Mouse (Mus musculus): ENCODE measurements around the gene Rapgefl1. TPM values are rescaled to one million over a fixed set of nuclear protein-coding genes. Genes with fewer than 3 reads are reported as not detected.

Gene Rapgefl1
- polyA plus RNA-seq, 1 experiment from 2014 or later = 0.21 TPM

Other genes starting within 250 kb of the Rapgefl1 start
- gene Ormdl3, start 249.4 kb upstream of the Rapgefl1 start, polyA plus RNA-seq (2016; fragmentation: Nextera tagmentation; extraction: Ambion mirVana) = 44.2 and 44.3 TPM in 2 replicates
- gene Lrrc3c, start 238.5 kb upstream of the Rapgefl1 start, polyA plus RNA-seq (2016; fragmentation: Nextera tagmentation; extraction: Ambion mirVana) = not detected in 2 replicates
- gene Gm12355, start 211.1 kb upstream of the Rapgefl1 start, polyA plus RNA-seq (2016; fragmentation: Nextera tagmentation; extraction: Ambion mirVana) = 0.87 and 0.96 TPM in 2 replicates
- not detected in 2 replicates for gene Gsdma3, start 210.4 kb upstream of the Rapgefl1 start, polyA plus RNA-seq (2016; fragmentation: Nextera tagmentation; extraction: Ambion mirVana)
- not detected in 2 replicates for gene Gsdma2, start 190.0 kb upstream of the Rapgefl1 start, polyA plus RNA-seq (2016; fragmentation: Nextera tagmentation; extraction: Ambion mirVana)
- not detected in 2 replicates for gene Gsdma, start 172.4 kb upstream of the Rapgefl1 start, polyA plus RNA-seq (2016; fragmentation: Nextera tagmentation; extraction: Ambion mirVana)
- 201 and 202 TPM in 2 replicates for gene Psmd3, start 154.2 kb upstream of the Rapgefl1 start, polyA plus RNA-seq (2016; fragmentation: Nextera tagmentation; extraction: Ambion mirVana)
- not detected in 2 replicates for gene Csf3, start 135.5 kb upstream of the Rapgefl1 start, polyA plus RNA-seq (2016; fragmentation: Nextera tagmentation; extraction: Ambion mirVana)
- gene Med24, start 107.3 kb upstream of the Rapgefl1 start, polyA plus RNA-seq (2016; fragmentation: Nextera tagmentation; extraction: Ambion mirVana) = 42.0 and 43.7 TPM in 2 replicates
- 13.0 and 13.3 TPM in 2 replicates for gene Thra, start 96.1 kb upstream of the Rapgefl1 start, polyA plus RNA-seq (2016; fragmentation: Nextera tagmentation; extraction: Ambion mirVana)
- gene Nr1d1, start 61.5 kb upstream of the Rapgefl1 start, polyA plus RNA-seq (2016; fragmentation: Nextera tagmentation; extraction: Ambion mirVana) = 1.3 and 1.4 TPM in 2 replicates
- gene Msl1, start 41.3 kb upstream of the Rapgefl1 start, polyA plus RNA-seq (2016; fragmentation: Nextera tagmentation; extraction: Ambion mirVana) = 11.5 and 11.7 TPM in 2 replicates
- 26.4 and 29.7 TPM in 2 replicates for gene Casc3, start 31.9 kb upstream of the Rapgefl1 start, polyA plus RNA-seq (2016; fragmentation: Nextera tagmentation; extraction: Ambion mirVana)
- 2.0 and 2.2 TPM in 2 replicates for gene Wipf2, start 26.9 kb downstream of the Rapgefl1 start, polyA plus RNA-seq (2016; fragmentation: Nextera tagmentation; extraction: Ambion mirVana)
- 86.5 and 89.9 TPM in 2 replicates for gene Cdc6, start 71.0 kb downstream of the Rapgefl1 start, polyA plus RNA-seq (2016; fragmentation: Nextera tagmentation; extraction: Ambion mirVana)
- gene Rara, start 91.0 kb downstream of the Rapgefl1 start, polyA plus RNA-seq (2016; fragmentation: Nextera tagmentation; extraction: Ambion mirVana) = 6.8 and 7.1 TPM in 2 replicates
- gene Gjd3, start 146.2 kb downstream of the Rapgefl1 start, polyA plus RNA-seq (2016; fragmentation: Nextera tagmentation; extraction: Ambion mirVana) = not detected in 2 replicates
- gene Top2a, start 187.4 kb downstream of the Rapgefl1 start, polyA plus RNA-seq (2016; fragmentation: Nextera tagmentation; extraction: Ambion mirVana) = 249 and 261 TPM in 2 replicates
- 236 TPM in 2 replicates for gene Igfbp4, start 204.5 kb downstream of the Rapgefl1 start, polyA plus RNA-seq (2016; fragmentation: Nextera tagmentation; extraction: Ambion mirVana)